ENCODE assay signal across 10 mouse cellular contexts in genomic region chr6:55461141-55461540, GRCm38 (mm10). TPM values are rescaled to one million over a fixed set of nuclear protein-coding genes. Genes with fewer than 3 reads are reported as not detected.
DNase-seq lines count a peak whose midpoint lies in the region; ATAC-seq and TF ChIP-seq lines count a peak whose summit lies in the region.
"Had no signal": no experiment of that assay in that cellular context is flagged by ENCODE, and none has a peak within 500 bp of the region (broad histone marks: within the 10 kb centered on the region; RNA-seq: fewer than 3 reads in every experiment).

No protein-coding gene starts in this region.

- no peaks in the 10 kb centered on the region for H3K36me3 ChIP-seq in intestine, postnatal 0 days (ENCODE audit: control insufficient read depth, insufficient read depth)
- no peaks in the 10 kb centered on the region for H3K36me3 ChIP-seq in intestine, embryonic 15.5 days
- H3K36me3 ChIP-seq in C2C12 (ENCODE audit: control insufficient read depth, insufficient read depth) = no peaks in the 10 kb centered on the region
- H3K36me3 ChIP-seq in lung, embryonic 14.5 days (ENCODE audit: insufficient read depth) = no peaks in the 10 kb centered on the region
- H3K36me3 ChIP-seq: heart, embryonic 13.5 days had no signal

- H3K27ac ChIP-seq in intestine, postnatal 0 days (ENCODE audit: low read depth, low read length) = no peak overlapping the region
- no peak overlapping the region for H3K27ac ChIP-seq in intestine, embryonic 15.5 days
- H3K27ac ChIP-seq in lung, embryonic 14.5 days (ENCODE audit: low read depth) = no peak overlapping the region
- H3K27ac ChIP-seq: heart, embryonic 13.5 days had no signal

- peak; percentile 43 for DNase-seq in R1 (ENCODE audit: low read depth, low spot score)
- peak; percentile 43 for DNase-seq in lung, embryonic 14.5 days
- no peak for DNase-seq in ovary, postnatal 14 days (ENCODE audit: low spot score)
- no peak for DNase-seq in T-cell, adult 2 months (ENCODE audit: low spot score)
- no peak for DNase-seq in spleen, postnatal 14 days (ENCODE audit: low spot score in 2 of 2)
- DNase-seq: cerebellum, adult 11 months had no signal

- H3K9ac ChIP-seq in intestine, postnatal 0 days (ENCODE audit: low read depth, low read length) = no peak overlapping the region
- H3K9ac ChIP-seq in intestine, embryonic 15.5 days = no peak overlapping the region
- H3K9ac ChIP-seq in lung, embryonic 14.5 days = no peak overlapping the region
- H3K9ac ChIP-seq: heart, embryonic 13.5 days had no signal

- no peaks in the 10 kb centered on the region for H3K9me3 ChIP-seq in intestine, postnatal 0 days (ENCODE audit: control insufficient read depth)
- H3K9me3 ChIP-seq in intestine, embryonic 15.5 days = no peaks in the 10 kb centered on the region
- no peaks in the 10 kb centered on the region for H3K9me3 ChIP-seq in lung, embryonic 14.5 days (ENCODE audit: low read depth, low read length)
- H3K9me3 ChIP-seq: heart, embryonic 13.5 days had no signal

- H3K4me1 ChIP-seq in intestine, postnatal 0 days (replicated peaks; ENCODE audit: control insufficient read depth, insufficient read depth, low read length) = no peaks in the 10 kb centered on the region
- H3K4me1 ChIP-seq in intestine, embryonic 15.5 days (replicated peaks) = no peaks in the 10 kb centered on the region
- no peaks in the 10 kb centered on the region for H3K4me1 ChIP-seq in lung, embryonic 14.5 days (ENCODE audit: insufficient read depth)
- H3K4me1 ChIP-seq: heart, embryonic 13.5 days had no signal

- no peaks in the 10 kb centered on the region for H3K79me2 ChIP-seq in C2C12 (ENCODE audit: control insufficient read depth, insufficient read depth)

- no peak overlapping the region for H3K4me2 ChIP-seq in intestine, postnatal 0 days (replicated peaks; ENCODE audit: low read depth)
- H3K4me2 ChIP-seq in intestine, embryonic 15.5 days (replicated peaks) = no peak overlapping the region
- no peak overlapping the region for H3K4me2 ChIP-seq in lung, embryonic 14.5 days
- H3K4me2 ChIP-seq: heart, embryonic 13.5 days had no signal

- no peak for ATAC-seq in intestine, postnatal 0 days
- no peak for ATAC-seq in intestine, embryonic 15.5 days
- ATAC-seq in lung, embryonic 14.5 days (ENCODE audit: insufficient read depth) = no peak

- H3ac ChIP-seq in C2C12 (ENCODE audit: control insufficient read depth, insufficient read length, low read depth) = no peak overlapping the region

- peak; percentile 78 for TF ChIP-seq CTCF in intestine, postnatal 0 days (IDR thresholded peaks at IDR 0.05; ENCODE audit: low read depth)
- TF ChIP-seq CTCF in C2C12 (IDR thresholded peaks at IDR 0.05; ENCODE audit: control insufficient read depth, insufficient read depth, insufficient read length) = peak; percentile 7
- peak; percentile 72 for TF ChIP-seq CTCF in lung, embryonic 14.5 days (IDR thresholded peaks at IDR 0.05; ENCODE audit: low read depth)

- H3K4me3 ChIP-seq in intestine, postnatal 0 days (ENCODE audit: low read depth, low read length) = no peak overlapping the region
- H3K4me3 ChIP-seq in intestine, embryonic 15.5 days (replicated peaks) = no peak overlapping the region
- H3K4me3 ChIP-seq in C2C12 (ENCODE audit: insufficient read depth, poor library complexity, severe bottlenecking) = no peak overlapping the region
- H3K4me3 ChIP-seq in lung, embryonic 14.5 days (ENCODE audit: low read depth, low read length) = no peak overlapping the region
- H3K4me3 ChIP-seq: heart, embryonic 13.5 days had no signal

- 51% methylated on average over 5 of the region's 5 CpGs for WGBS in intestine, postnatal 0 days
- WGBS in intestine, embryonic 15.5 days = 55% methylated on average over 5 of the region's 5 CpGs
- 52% methylated on average over 5 of the region's 5 CpGs for WGBS in lung, embryonic 14.5 days

- H3K79me3 ChIP-seq in C2C12 (ENCODE audit: low read depth) = no peaks in the 10 kb centered on the region

- 0 out of 2 replicates have a peak, but pooled peaks cover 2% of the 10 kb centered on the region for H3K27me3 ChIP-seq in intestine, postnatal 0 days (replicated peaks; ENCODE audit: control insufficient read depth, insufficient read depth, low read length)
- H3K27me3 ChIP-seq in intestine, embryonic 15.5 days (replicated peaks) = no peaks in the 10 kb centered on the region
- H3K27me3 ChIP-seq in C2C12 (ENCODE audit: control insufficient read depth, insufficient read depth, insufficient read length) = peaks cover 15% of the 10 kb centered on the region
- no peaks in the 10 kb centered on the region for H3K27me3 ChIP-seq in lung, embryonic 14.5 days (ENCODE audit: insufficient read depth, low read length)

TF ChIP-seq in C2C12, 6 proteins besides CTCF, POLR2A, EP300 and RAD21:
- TF ChIP-seq USF1 (IDR thresholded peaks at IDR 0.05; ENCODE audit: low read depth) = no peak
- no peak for TF ChIP-seq CEBPB (IDR thresholded peaks at IDR 0.05; ENCODE audit: low read depth)
- no peak for TF ChIP-seq MYOD1 (IDR thresholded peaks at IDR 0.05; ENCODE audit: control insufficient read depth, insufficient read length, low read depth)
- no peak for TF ChIP-seq MYOG (IDR thresholded peaks at IDR 0.05; ENCODE audit: control insufficient read depth, extremely low read depth, insufficient read length)
- TF ChIP-seq FOSL1 (IDR thresholded peaks at IDR 0.05; ENCODE audit: insufficient read depth, low read length, poor library complexity, severe bottlenecking) = no peak
- TF ChIP-seq MAX (IDR thresholded peaks at IDR 0.05) = no peak

RNA-seq across cellular contexts. Expression of gene Adcyap1r1, which starts 9.4 kb away (rescaled TPM):
- polyA plus RNA-seq in intestine, postnatal 0 days (2015; fragmentation: Nextera tagmentation; extraction: Ambion mirVana) = 2.6 and 2.7 TPM in 2 replicates
- polyA plus RNA-seq in intestine, embryonic 15.5 days (2015; fragmentation: Nextera tagmentation; extraction: Ambion mirVana) = 5.2 and 5.4 TPM in 2 replicates
- 0.01 TPM for polyA plus RNA-seq in C2C12 (2012; fragmentation: generic; extraction: Trizol)
- 0.60 and 0.61 TPM in 2 replicates for polyA plus RNA-seq in lung, embryonic 14.5 days (2014; fragmentation: Nextera tagmentation; extraction: Ambion mirVana)

Comparison
In these comparisons a context has a peak if more than half of its experiments do, and no peak if none do; other contexts are left out.
1. CTCF ChIP-seq: peak in every context shown above with its lines; median percentile 78 in intestine, postnatal 0 days; 72 in lung, embryonic 14.5 days; 7 in C2C12.
2. DNase-seq: peak in R1 (single experiment) and lung, embryonic 14.5 days (single experiment); none in ovary, postnatal 14 days (single experiment), T-cell, adult 2 months (single experiment) and spleen, postnatal 14 days (0 of 2).